Mouse (Mus musculus): ENCODE data around the gene Ptn.

GRCm38 (mm10) chr6:36858258-36859041 is 48.4 kb upstream of the Ptn start:
- TF ChIP-seq EP300 (IDR thresholded peaks at IDR 0.05) (no peak), CTCF (IDR thresholded peaks at IDR 0.05) (peak; percentile 18; the same call in 1 of the 2 replicates)

Data from lung, postnatal 0 days (tissue).